Mouse (Mus musculus) megakaryocyte progenitor cell, adult 5-6 weeks (primary cell): ENCODE measurements around the gene Wars2. TPM values are rescaled to one million over a fixed set of nuclear protein-coding genes. Genes with fewer than 3 reads are reported as not detected.

Source experiments
- ATAC-seq: replicated peaks from 2 replicates; pipeline ENCODE4 v1.8.0; 2016; ENCODE audit warnings: mild to moderate bottlenecking, moderate TSS enrichment, inconsistent platforms; ENCODE audit not compliant: poor library complexity
- total RNA-seq, 2 experiments: library from RNA; stranded (forward) in 1 of 2; stranded (reverse) in 1 of 2; fragments of 157-497, 149-512 nt in 1 of 2; fragments of 200-1000 nt in 1 of 2; gene quantifications; 2 replicates each; pipeline versions ENCODE4 v1.2.3 to v1.2.4; 2015 to 2017

Wars2 gene
- total RNA-seq (2015), result 3.8 TPM in 2 replicates
- total RNA-seq (2017), result 5.5 and 8.9 TPM in 2 replicates

- ATAC-seq, result peak; percentile 95
Measured at GRCm38 (mm10) chr3:99140940-99141854, at the start of gene Wars2. TSS of gene Wars2 (plus strand) at chr3:99141068.

- ATAC-seq, result no peak
Measured at GRCm38 (mm10) chr3:99096816-99097215, 44.1 kb upstream of the Wars2 start.

- ATAC-seq, result no peak
Measured at GRCm38 (mm10) chr3:99110353-99111213, 30.3 kb upstream of the Wars2 start.

- no peak for ATAC-seq
Measured at GRCm38 (mm10) chr3:99111214-99111608, 29.7 kb upstream of the Wars2 start.

- peak; percentile 57; the same call in 1 of the 2 replicates for ATAC-seq
Measured at GRCm38 (mm10) chr3:99113266-99113837, 27.5 kb upstream of the Wars2 start.

- no peak for ATAC-seq
Measured at GRCm38 (mm10) chr3:99120942-99121341, 19.9 kb upstream of the Wars2 start.

- no peak for ATAC-seq
Measured at GRCm38 (mm10) chr3:99130521-99130920, 10.3 kb upstream of the Wars2 start.

- no peak for ATAC-seq
Measured at GRCm38 (mm10) chr3:99131973-99132372, 8.9 kb upstream of the Wars2 start.

- ATAC-seq, result no peak
Measured at GRCm38 (mm10) chr3:99133913-99134312, 7.0 kb upstream of the Wars2 start.

- ATAC-seq, result no peak
Measured at GRCm38 (mm10) chr3:99147886-99148285, 7.0 kb downstream of the Wars2 start.

- ATAC-seq, result no peak
Measured at GRCm38 (mm10) chr3:99149035-99149434, 8.2 kb downstream of the Wars2 start.

- no peak for ATAC-seq
Measured at GRCm38 (mm10) chr3:99156286-99156685, 15.4 kb downstream of the Wars2 start.

- no peak for ATAC-seq
Measured at GRCm38 (mm10) chr3:99156987-99157386, 16.1 kb downstream of the Wars2 start.

- peak; percentile 57 for ATAC-seq
Measured at GRCm38 (mm10) chr3:99157451-99158015, 16.7 kb downstream of the Wars2 start.

GRCm38 (mm10) chr3:99160016-99160415, 19.1 kb downstream of the Wars2 start:
- peak; percentile 60; the same call in 1 of the 2 replicates for ATAC-seq

- ATAC-seq, result no peak
Measured at GRCm38 (mm10) chr3:99162191-99162590, 21.3 kb downstream of the Wars2 start.

GRCm38 (mm10) chr3:99167734-99168133, 26.9 kb downstream of the Wars2 start:
- peak; percentile 44; the same call in 1 of the 2 replicates for ATAC-seq

- peak; percentile 93 for ATAC-seq
Measured at GRCm38 (mm10) chr3:99173178-99173577, 32.3 kb downstream of the Wars2 start.

GRCm38 (mm10) chr3:99174658-99175304, 33.9 kb downstream of the Wars2 start:
- peak; percentile 40; the same call in 1 of the 2 replicates for ATAC-seq

- ATAC-seq, result no peak
Measured at GRCm38 (mm10) chr3:99183355-99184016, 42.6 kb downstream of the Wars2 start.
